Mouse (Mus musculus) intestine, embryonic 15.5 days (tissue): ENCODE data around the gene Cdc42. TPM values are rescaled to one million over a fixed set of nuclear protein-coding genes. Genes with fewer than 3 reads are reported as not detected.

Source experiments
- ATAC-seq: fragments of 200-750 bp; cut with Nextera tagmentation; 2 replicates; pipeline ENCODE4 v1.8.0; 2017; ENCODE audit warnings: moderate TSS enrichment, moderate library complexity
- H3K27ac ChIP-seq: fragments of 300-500 bp; sonication (generic); 2 replicates; pipeline ENCODE4 v1.5.1; 2015; ENCODE audit warnings: mild to moderate bottlenecking, inconsistent platforms
- H3K27me3 ChIP-seq: fragments of 300-500 bp; sonication (generic); replicated peaks from 2 replicates; pipeline ENCODE4 v1.6.1; 2015; ENCODE audit warnings: inconsistent platforms
- H3K36me3 ChIP-seq: fragments of 300-500 bp; sonication (generic); 2 replicates; pipeline ENCODE4 v1.6.1; 2015; ENCODE audit warnings: inconsistent platforms
- H3K4me1 ChIP-seq: fragments of 300-500 bp; sonication (generic); replicated peaks from 2 replicates; pipeline ENCODE4 v1.6.1; 2015; ENCODE audit warnings: inconsistent platforms
- H3K4me2 ChIP-seq: fragments of 300-500 bp; sonication (generic); replicated peaks from 2 replicates; pipeline ENCODE4 v1.6.1; 2015; ENCODE audit warnings: mild to moderate bottlenecking, inconsistent platforms
- H3K4me3 ChIP-seq: fragments of 300-500 bp; sonication (generic); replicated peaks from 2 replicates; pipeline ENCODE4 v1.5.1; 2015; ENCODE audit warnings: inconsistent platforms
- H3K9ac ChIP-seq: fragments of 300-500 bp; sonication (generic); 2 replicates; pipeline ENCODE4 v1.6.1; 2015; ENCODE audit warnings: inconsistent platforms
- H3K9me3 ChIP-seq: fragments of 300-500 bp; sonication (generic); 2 replicates; pipeline ENCODE4 v1.6.1; 2016; ENCODE audit warnings: inconsistent platforms
- WGBS: fragments of 180-500 bp; shearing (Covaris S2); methylation state at CpG from one replicate; pipeline ENCODE4 v1.1.7; 2015; 5-methylcytosine and 5-hydroxymethylcytosine counted together
- polyA plus RNA-seq: library from polyadenylated mRNA; unstranded; fragments of >200 nt; fragmentation: Nextera tagmentation; extraction: Ambion mirVana; gene quantifications from 2 replicates; pipeline ENCODE4 v1.2.1, GENCODE M21; 2015

Gene Cdc42
- polyA plus RNA-seq, 1 experiment from 2014 or later, result 697 TPM

- Histone ChIP-seq H3K4me3 (peak overlapping the region; percentile 53), H3K36me3 (no peaks in the 10 kb centered on the region), H3K4me2 (peak overlapping the region; percentile 97), H3K27ac (peak overlapping the region; percentile 40; the same call in 1 of the 2 replicates), H3K9me3 (no peaks in the 10 kb centered on the region), H3K27me3 (peaks cover 59% of the 10 kb centered on the region), H3K4me1 (peaks cover 27% of the 10 kb centered on the region), H3K9ac (peak overlapping the region; percentile 40)
- WGBS, result 2% methylated on average over 46 of the region's 46 CpGs
- peak; percentile 47; the same call in 1 of the 2 replicates for ATAC-seq
Measured at GRCm38 (mm10) chr4:137276443-137277165, 80.9 kb downstream of the Cdc42 start.

GRCm38 (mm10) chr4:137274304-137274703 is 83.2 kb downstream of the Cdc42 start:
- 14% methylated on average over 6 of the region's 6 CpGs for WGBS
- peak; percentile 49 for ATAC-seq
- H3K27me3 ChIP-seq, result peaks cover 42% of the 10 kb centered on the region
- no peak overlapping the region for H3K4me3 ChIP-seq
- H3K27ac ChIP-seq, result no peak overlapping the region
- H3K36me3 ChIP-seq, result no peaks in the 10 kb centered on the region
- peaks cover 27% of the 10 kb centered on the region for H3K4me1 ChIP-seq
- no peak overlapping the region for H3K9ac ChIP-seq
- no peaks in the 10 kb centered on the region for H3K9me3 ChIP-seq
- no peak overlapping the region for H3K4me2 ChIP-seq

- H3K4me1 ChIP-seq, result peaks cover 14% of the 10 kb centered on the region
- peaks cover 18% of the 10 kb centered on the region for H3K27me3 ChIP-seq
- no peaks in the 10 kb centered on the region for H3K36me3 ChIP-seq
- H3K9ac ChIP-seq, result no peak overlapping the region
- no peak for ATAC-seq
- H3K9me3 ChIP-seq, result no peaks in the 10 kb centered on the region
- WGBS, result 83% methylated on average over 8 of the region's 8 CpGs
- no peak overlapping the region for H3K4me2 ChIP-seq
- H3K4me3 ChIP-seq, result no peak overlapping the region
- H3K27ac ChIP-seq, result no peak overlapping the region
Measured at GRCm38 (mm10) chr4:137271856-137272255, 85.7 kb downstream of the Cdc42 start.

Other genes with a start within 250 kb of the Cdc42 start
- 2.8 and 4.0 TPM in 2 replicates for gene Wnt4, start 80.2 kb downstream of the Cdc42 start, polyA plus RNA-seq
- gene Cela3a, start 52.1 kb upstream of the Cdc42 start, polyA plus RNA-seq, result not detected in 2 replicates
- gene Cela3b, start 72.8 kb upstream of the Cdc42 start, polyA plus RNA-seq, result 74.8 and 281 TPM in 2 replicates
- not detected in 2 replicates for gene 1700013G24Rik, start 95.6 kb upstream of the Cdc42 start, polyA plus RNA-seq
- gene Hspg2, start 111.0 kb upstream of the Cdc42 start, polyA plus RNA-seq, result 20.9 and 23.0 TPM in 2 replicates
- not detected in 2 replicates for gene Ldlrad2, start 216.8 kb upstream of the Cdc42 start, polyA plus RNA-seq
- 61.2 and 62.0 TPM in 2 replicates for gene Usp48, start 236.0 kb upstream of the Cdc42 start, polyA plus RNA-seq